Mouse (Mus musculus): ENCODE results near the gene Tjap1.

GRCm38 (mm10) chr17:46267511-46267910 is 15.3 kb downstream of the Tjap1 start:
- TF ChIP-seq CTCF (IDR thresholded peaks at IDR 0.05; ENCODE audit: low read depth): no peak
- TF ChIP-seq EP300 (IDR thresholded peaks at IDR 0.05; ENCODE audit: low read depth): no peak

All from liver, postnatal 0 days (tissue).